In genomic region chr2:12438181-12438580, GRCm38 (mm10) we compare ENCODE assay signal across 9 mouse cellular contexts. TPM values are rescaled to one million over a fixed set of nuclear protein-coding genes. Genes with fewer than 3 reads are reported as not detected.
DNase-seq lines count a peak whose midpoint lies in the region; ATAC-seq and TF ChIP-seq lines count a peak whose summit lies in the region.
"Had no signal": no experiment of that assay in that cellular context is flagged by ENCODE, and none has a peak within 500 bp of the region (broad histone marks: within the 10 kb centered on the region; RNA-seq: fewer than 3 reads in every experiment).

No protein-coding gene starts in this region.

- in situ Hi-C loops in Patski (cut with MboI; ENCODE audit: low pct_unique_long_range_greater_than_20kb) = no loop called here

- no peaks in the 10 kb centered on the region for H3K27me3 ChIP-seq in embryonic facial prominence, embryonic 11.5 days (ENCODE audit: control insufficient read depth, insufficient read depth, low read length)
- no peaks in the 10 kb centered on the region for H3K27me3 ChIP-seq in embryonic facial prominence, embryonic 10.5 days (replicated peaks; ENCODE audit: low read depth, poor library complexity, severe bottlenecking)
- no peaks in the 10 kb centered on the region for H3K27me3 ChIP-seq in Patski
- H3K27me3 ChIP-seq: liver, embryonic 15.5 days had no signal

- no peak overlapping the region for H3K9ac ChIP-seq in embryonic facial prominence, embryonic 11.5 days (replicated peaks; ENCODE audit: low read length)
- H3K9ac ChIP-seq: liver, embryonic 15.5 days had no signal

- H3K4me3 ChIP-seq in embryonic facial prominence, embryonic 11.5 days (ENCODE audit: low read depth, low read length) = no peak overlapping the region
- no peak overlapping the region for H3K4me3 ChIP-seq in embryonic facial prominence, embryonic 10.5 days
- H3K4me3 ChIP-seq: liver, embryonic 15.5 days had no signal

- POLR2A ChIA-PET in Patski (lab: Charles Lee) = no interaction called here

- no peak overlapping the region for H3K27ac ChIP-seq in embryonic facial prominence, embryonic 11.5 days (replicated peaks; ENCODE audit: low read depth, low read length)
- H3K27ac ChIP-seq in embryonic facial prominence, embryonic 10.5 days (replicated peaks) = no peak overlapping the region
- H3K27ac ChIP-seq: liver, embryonic 15.5 days had no signal

- H3K9me3 ChIP-seq in embryonic facial prominence, embryonic 11.5 days (replicated peaks; ENCODE audit: control insufficient read depth, low read length) = no peaks in the 10 kb centered on the region
- no peaks in the 10 kb centered on the region for H3K9me3 ChIP-seq in embryonic facial prominence, embryonic 10.5 days
- H3K9me3 ChIP-seq: liver, embryonic 15.5 days had no signal

- no peaks in the 10 kb centered on the region for H3K4me1 ChIP-seq in embryonic facial prominence, embryonic 11.5 days (ENCODE audit: control insufficient read depth, insufficient read depth, low read length)
- H3K4me1 ChIP-seq in embryonic facial prominence, embryonic 10.5 days = no peaks in the 10 kb centered on the region
- H3K4me1 ChIP-seq: liver, embryonic 15.5 days had no signal

- H3K36me3 ChIP-seq in embryonic facial prominence, embryonic 11.5 days (replicated peaks; ENCODE audit: control insufficient read depth, insufficient read depth, low read depth, low read length) = no peaks in the 10 kb centered on the region
- H3K36me3 ChIP-seq in embryonic facial prominence, embryonic 10.5 days (replicated peaks) = no peaks in the 10 kb centered on the region
- H3K36me3 ChIP-seq: liver, embryonic 15.5 days had no signal

- ATAC-seq in embryonic facial prominence, embryonic 11.5 days (replicated peaks; ENCODE audit: insufficient number of reproducible peaks, low FRiP score, low TSS enrichment, low read depth) = 0 out of 2 replicates have a peak, but pooled peaks have one; percentile 34
- no peak for ATAC-seq in Patski
- peak; percentile 63 for ATAC-seq in megakaryocyte, adult 5-6 weeks (ENCODE audit: poor library complexity, severe bottlenecking)

- CTCF ChIA-PET in Patski (lab: Charles Lee) = no interaction called here

- DNase-seq in embryonic facial prominence, embryonic 11.5 days (ENCODE audit: low spot score) = peak; percentile 51
- no peak for DNase-seq in embryonic facial prominence, embryonic 10.5 days (ENCODE audit: low spot score)
- DNase-seq in left cerebral cortex, postnatal 14 days (ENCODE audit: low spot score in 2 of 2) = peak; percentile 18 to 77
- DNase-seq in left cerebral cortex, adult 8-10 months (ENCODE audit: low spot score in 2 of 2) = no peak
- no peak for DNase-seq in Patski (ENCODE audit: low read depth, low spot score)
- no peak for DNase-seq in yolk sac, embryonic 10.5 days (ENCODE audit: low spot score)
- DNase-seq in ovary, postnatal 14 days (ENCODE audit: low spot score) = no peak

- WGBS in embryonic facial prominence, embryonic 11.5 days = 64% methylated on average over 2 of the region's 2 CpGs
- WGBS in embryonic facial prominence, embryonic 10.5 days = 81% methylated on average over 2 of the region's 2 CpGs

- no peak overlapping the region for H3K4me2 ChIP-seq in embryonic facial prominence, embryonic 11.5 days (ENCODE audit: low read depth, low read length)
- H3K4me2 ChIP-seq: liver, embryonic 15.5 days had no signal

- intact Hi-C loops in left cerebral cortex, postnatal 14 days (cut with DNase I) = loop anchor here (5.0 to 10.0 kb wide), 2 partner anchors 799 to 827 kb away; no protein-coding TSS in a partner anchor

- peak; percentile 41 for TF ChIP-seq CTCF in Patski (IDR thresholded peaks at IDR 0.05)

RNA-seq across cellular contexts. Expression of gene Mindy3, which starts 18.9 kb away (rescaled TPM):
- polyA plus RNA-seq in embryonic facial prominence, embryonic 11.5 days (2014; fragmentation: Nextera tagmentation; extraction: Ambion mirVana) = 34.0 and 37.4 TPM in 2 replicates
- polyA plus RNA-seq in embryonic facial prominence, embryonic 10.5 days (2016; fragmentation: Nextera tagmentation; extraction: Ambion mirVana) = 27.9 and 28.2 TPM in 2 replicates
- 10 to 100 TPM; 67.9 to 69.0 TPM for total RNA-seq in left cerebral cortex, postnatal 14 days (2021)
- 10 to 100 TPM; 49.8 to 64.0 (median 53.7) TPM for total RNA-seq in left cerebral cortex, adult 8-10 months (2022)
- polyA plus RNA-seq in Patski (2021) = 44.1 TPM
- total RNA-seq in megakaryocyte, adult 5-6 weeks (2015) = 73.5 and 82.3 TPM in 2 replicates
- total RNA-seq in megakaryocyte, adult 5-6 weeks (2017) = 33.0 and 35.3 TPM in 2 replicates

Comparison
In these comparisons a context has a peak if more than half of its experiments do, and no peak if none do; other contexts are left out.
1. DNase-seq: peak in embryonic facial prominence, embryonic 11.5 days (single experiment) and left cerebral cortex, postnatal 14 days (2 of 2); none in embryonic facial prominence, embryonic 10.5 days (single experiment), left cerebral cortex, adult 8-10 months (0 of 2), Patski (single experiment), yolk sac, embryonic 10.5 days (single experiment) and ovary, postnatal 14 days (single experiment).